Mouse (Mus musculus): Measurements from ENCODE around the gene Elac2.

DNA sequence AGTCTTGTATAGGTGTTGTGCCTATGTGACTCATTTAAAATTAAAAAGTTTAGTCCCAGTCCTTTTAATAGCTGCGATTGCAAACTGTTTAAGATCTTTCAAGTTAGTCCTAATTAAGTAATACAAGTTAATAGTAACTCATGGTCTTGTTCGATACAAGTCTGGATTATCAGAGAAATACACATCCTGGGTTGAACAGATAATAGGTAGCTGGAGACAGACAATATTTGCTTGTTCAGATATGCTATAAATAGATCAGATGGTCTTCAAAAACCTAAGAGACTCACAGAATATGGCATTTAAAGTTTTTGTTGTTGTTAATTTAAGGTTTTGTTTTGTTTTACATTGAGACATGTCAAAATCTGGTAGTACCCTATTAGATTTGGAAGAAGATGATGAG, 6.4 kb upstream of the Elac2 start:
- no peak for TF ChIP-seq CTCF (IDR thresholded peaks at IDR 0.05; ENCODE audit: control insufficient read depth, insufficient read depth, low read length)
- TF ChIP-seq POLR2A (IDR thresholded peaks at IDR 0.05; ENCODE audit: borderline replicate concordance, control insufficient read depth, low read depth, low read length): no peak

All from bone marrow, adult 2 months (tissue).